Mouse (Mus musculus): ENCODE results near the gene Filip1.

GRCm38 (mm10) chr9:79972705-79973104 lies 39.9 kb downstream of the Filip1 start:
- no peak for TF ChIP-seq CTCF (IDR thresholded peaks at IDR 0.05; ENCODE audit: low read depth)
- no peak for TF ChIP-seq EP300 (IDR thresholded peaks at IDR 0.05; ENCODE audit: low read depth)
